Mouse (Mus musculus) neural tube, embryonic 10.5 days (tissue): Measurements from ENCODE around the gene Klhl33.

ENCODE experiments used
- DNase-seq: peaks from one replicate; pipeline ENCODE4 v3.0.0-alpha.2; 2017; ENCODE audit warnings: low spot score; ENCODE audit errors: extremely low spot score

Gene Klhl33

GRCm38 (mm10) chr14:50855788-50856187 is 41.5 kb downstream of the Klhl33 start:
- no peak for DNase-seq
